Mouse (Mus musculus) testis, adult 2 months (tissue): ENCODE results near the gene Hs3st5.

Experiments
- CTCF ChIP-seq: fragments of 200-500 bp; IDR thresholded peaks from 2 replicates; pipeline ENCODE4 v1.5.1; 2012; ENCODE audit warnings: low read depth, mild to moderate bottlenecking, inconsistent platforms, low read length, moderate library complexity; ENCODE audit not compliant: control insufficient read depth, insufficient read depth, insufficient replicate concordance
- POLR2A ChIP-seq: fragments of 200-500 bp; IDR thresholded peaks from 2 replicates; pipeline ENCODE4 v1.6.1; 2012; ENCODE audit warnings: low read depth, mild to moderate bottlenecking, inconsistent platforms, low read length, moderate library complexity; ENCODE audit not compliant: control insufficient read depth

DNA sequence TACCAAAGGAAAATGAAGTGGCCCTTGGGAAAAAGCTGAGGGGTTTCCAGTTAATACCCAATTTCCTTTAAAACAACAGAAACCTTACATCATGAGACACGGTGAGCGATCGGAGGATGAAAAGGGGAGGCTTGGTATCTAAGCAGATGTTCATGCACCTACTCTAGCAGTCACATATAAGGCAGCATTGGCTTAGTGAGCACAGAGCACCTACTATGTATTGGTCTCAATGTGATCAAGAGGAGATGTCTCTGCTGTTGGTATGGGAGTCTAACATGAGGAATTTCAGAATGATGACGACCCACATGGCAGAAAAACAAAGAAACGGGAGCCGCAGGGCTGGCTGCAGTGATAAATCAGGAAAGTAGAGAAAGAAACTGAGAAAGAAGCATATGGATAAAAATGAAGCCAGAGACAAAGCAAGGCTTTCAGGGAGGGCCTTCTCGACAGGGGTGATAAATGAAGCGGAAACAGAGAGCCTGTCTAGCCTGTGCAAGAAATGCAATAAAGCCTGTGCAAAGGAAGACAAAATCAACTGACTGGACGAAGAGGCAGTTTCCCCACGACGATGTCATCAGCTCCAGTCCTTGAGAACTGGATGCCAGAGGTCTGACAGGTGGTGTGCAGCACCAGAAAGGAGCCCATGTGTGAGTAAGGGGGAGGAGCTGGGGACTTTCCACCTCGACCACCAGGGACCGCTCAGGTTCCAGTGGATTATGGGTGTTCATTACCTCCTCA, 222.9 kb downstream of the Hs3st5 start:
- TF ChIP-seq POLR2A (no peak), CTCF (no peak)
